Mouse (Mus musculus) left cerebral cortex, postnatal 14 days (tissue): ENCODE results near the gene Mydgf. TPM values are rescaled to one million over a fixed set of nuclear protein-coding genes. Genes with fewer than 3 reads are reported as not detected.

Experiments used
- DNase-seq, 2 experiments: peaks; one replicate each; pipeline ENCODE4 v3.0.0; 2021 to 2022; ENCODE audit warnings: low spot score in 2 of 2, mixed read lengths in 1 of 2
- intact Hi-C: fragments of 180-260 bp; cut with DNase I; formaldehyde crosslinking; loops from one replicate; pipeline ENCODE4 v1.15.1; 2025
- total RNA-seq, 2 experiments: library from RNA; stranded (reverse); gene quantifications; 2 replicates each; pipeline ENCODE4 v1.2.3; 2021

Gene Mydgf
- total RNA-seq, 2 experiments from 2014 or later, result 47.2 to 48.0 TPM

GRCm38 (mm10) chr17:56200586-56200985, 16.9 kb upstream of the Mydgf start:
- no peak for DNase-seq
- intact Hi-C loops, result loop anchor here (5.0 kb wide), 1 partner anchor 52 kb away; no protein-coding TSS in a partner anchor

- intact Hi-C loops, result no loop called here
- no peak for DNase-seq
Observed at GRCm38 (mm10) chr17:56196860-56197259, 13.1 kb upstream of the Mydgf start.

GRCm38 (mm10) chr17:56194765-56195164, 11.0 kb upstream of the Mydgf start:
- intact Hi-C loops, result no loop called here
- no peak for DNase-seq

DNA sequence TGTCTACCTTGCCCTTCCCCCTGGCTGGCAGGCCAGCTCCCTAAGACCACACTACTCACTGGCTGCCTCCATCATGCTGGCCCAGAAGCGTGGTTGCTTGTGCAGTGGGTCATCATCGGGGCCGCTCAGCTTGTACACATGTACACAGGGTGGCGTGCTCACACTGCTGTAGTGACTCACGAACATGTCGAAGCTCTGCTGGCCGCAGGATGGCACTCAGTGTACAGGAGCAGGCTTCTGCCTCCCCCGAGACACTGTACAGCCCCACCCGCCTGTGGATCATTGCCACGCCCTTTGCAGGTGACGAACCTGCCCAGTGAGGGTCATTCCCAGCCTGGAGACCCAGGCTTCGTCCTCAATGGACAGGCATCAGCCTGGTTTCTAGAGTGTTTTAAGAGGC, 10.6 kb upstream of the Mydgf start:
- no peak for DNase-seq
- intact Hi-C loops, result no loop called here

GRCm38 (mm10) chr17:56191266-56191665, 7.5 kb upstream of the Mydgf start:
- no peak for DNase-seq
- intact Hi-C loops, result no loop called here

DNA sequence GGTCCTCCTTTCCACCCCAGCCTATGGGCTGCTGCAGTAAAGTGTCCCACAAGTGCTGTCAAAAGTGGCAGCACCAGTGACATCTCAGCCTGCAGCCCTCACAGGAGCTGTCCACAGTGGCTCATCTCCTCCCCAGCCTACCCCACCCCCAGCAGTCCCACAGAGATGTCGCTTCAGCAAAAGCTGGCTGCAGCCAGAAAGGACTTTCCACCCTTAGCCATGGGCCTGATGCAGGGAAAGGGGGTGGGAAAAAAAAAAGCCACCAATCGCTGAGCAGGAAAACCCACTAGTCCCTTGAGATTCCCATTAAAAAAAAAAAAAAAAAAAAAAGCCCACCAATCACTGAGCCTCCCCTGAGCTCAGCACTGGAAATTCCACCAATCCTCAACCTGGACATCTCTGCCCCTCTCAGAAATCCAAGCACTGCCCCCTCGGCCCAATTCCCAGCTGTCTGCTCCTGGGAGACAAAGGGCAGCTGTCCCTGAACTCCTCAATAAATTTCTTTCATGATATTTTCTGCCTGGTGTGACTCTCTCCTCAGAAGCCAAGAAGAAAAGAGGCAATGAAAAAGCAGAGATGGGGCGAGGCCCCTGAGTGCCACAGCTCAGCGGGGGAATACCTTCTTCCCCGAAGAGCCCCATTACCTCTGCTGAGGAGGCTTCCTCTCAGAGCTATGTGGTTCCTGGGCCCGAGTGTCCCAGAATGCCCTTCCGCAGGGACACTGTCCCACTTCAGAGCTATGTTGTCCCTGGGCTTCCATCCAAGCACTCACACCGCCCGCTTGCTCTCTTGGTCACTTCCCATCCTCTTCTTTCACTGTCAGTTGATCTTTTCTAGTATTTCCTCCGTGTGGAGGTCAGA, 1.8 kb upstream of the Mydgf start:
- peak; percentile 45 to 52 for DNase-seq
- intact Hi-C loops, result no loop called here

GRCm38 (mm10) chr17:56182975-56183657, 604 bp downstream of the Mydgf start:
- intact Hi-C loops, result no loop called here
- no peak for DNase-seq

GRCm38 (mm10) chr17:56175416-56175815, 8.3 kb downstream of the Mydgf start:
- intact Hi-C loops, result no loop called here
- no peak for DNase-seq

- intact Hi-C loops, result no loop called here
- DNase-seq, result no peak
Observed at GRCm38 (mm10) chr17:56173401-56174046, 10.2 kb downstream of the Mydgf start.

DNA sequence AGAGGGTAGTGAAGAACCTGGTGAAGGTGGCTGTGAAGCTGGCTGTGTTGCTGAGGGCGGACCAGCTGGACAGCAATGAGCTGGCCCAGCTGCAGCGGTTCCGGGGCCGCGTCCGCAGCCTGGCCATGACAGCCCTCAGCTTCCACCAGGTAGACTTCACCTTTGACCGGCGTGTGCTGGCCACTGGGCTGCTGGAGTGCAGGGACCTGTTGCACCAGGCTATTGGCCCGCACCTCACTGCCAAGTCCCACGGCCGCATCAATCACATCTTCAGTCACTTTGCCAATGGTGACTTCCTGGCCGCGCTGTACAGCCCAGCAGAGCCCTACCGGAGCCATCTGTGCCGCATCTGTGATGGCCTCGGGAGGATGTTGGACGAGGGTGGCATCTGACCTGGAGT, 11.8 kb downstream of the Mydgf start:
- intact Hi-C loops, result no loop called here
- DNase-seq, result no peak

DNA sequence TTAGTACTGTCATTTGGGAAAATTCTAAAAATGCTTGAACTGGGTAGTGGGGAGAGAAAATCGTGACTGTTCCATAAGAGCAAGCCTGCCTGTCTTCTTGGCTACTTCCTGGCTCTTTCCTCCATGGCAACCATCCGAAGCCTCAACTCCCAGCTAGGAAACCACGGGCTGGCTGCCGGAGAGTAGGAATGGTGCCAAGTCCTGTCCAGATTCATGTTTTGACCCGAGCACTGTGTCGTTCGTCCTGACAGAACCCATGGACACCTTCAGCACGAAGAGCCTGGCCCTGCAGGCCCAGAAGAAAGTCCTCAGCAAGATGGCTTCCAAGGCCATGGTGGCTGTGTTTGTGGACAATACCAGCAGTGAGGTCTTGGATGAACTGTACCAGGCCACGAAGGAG, 12.3 kb downstream of the Mydgf start:
- no peak for DNase-seq
- intact Hi-C loops, result no loop called here

DNA sequence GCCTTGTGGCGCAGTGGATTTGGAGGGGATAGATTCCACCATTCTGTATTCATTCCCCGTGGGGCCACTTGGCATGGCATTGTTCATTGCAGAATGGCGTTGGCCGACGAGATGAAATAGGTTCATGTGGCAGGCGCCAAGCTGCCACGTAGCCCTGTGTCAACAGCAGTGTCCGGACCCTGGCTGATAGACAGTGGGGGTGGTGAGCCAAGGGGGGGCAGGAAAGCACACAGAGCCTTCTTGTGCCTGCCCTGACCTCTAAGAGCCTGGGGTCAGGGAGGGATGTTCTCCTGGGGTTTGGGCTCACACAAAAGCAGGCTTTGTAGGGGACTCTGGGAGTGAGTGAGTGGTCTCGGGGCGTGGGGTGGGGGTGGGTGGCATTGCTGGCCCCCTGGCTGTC, 13.1 kb downstream of the Mydgf start:
- intact Hi-C loops, result no loop called here
- DNase-seq, result no peak

DNA sequence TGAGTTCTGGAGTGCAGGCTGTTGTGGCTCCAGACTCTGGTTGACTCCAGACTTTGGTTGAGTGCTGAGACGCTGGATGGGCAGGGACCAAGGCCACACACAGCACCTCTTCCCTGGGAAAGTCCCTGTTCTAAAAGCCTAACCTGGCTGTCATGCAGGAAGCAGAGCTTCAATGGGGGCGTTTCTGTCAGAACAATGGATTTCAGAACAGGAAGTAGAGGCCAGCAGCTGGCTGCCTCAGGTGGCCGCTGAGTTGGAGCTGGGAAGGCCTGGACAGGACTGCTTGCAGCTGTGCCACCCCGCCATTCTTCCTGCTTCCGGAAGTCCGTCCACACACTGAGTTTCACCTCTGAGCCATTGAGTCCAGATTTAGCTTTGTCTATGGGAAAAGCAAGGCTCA, 13.9 kb downstream of the Mydgf start:
- intact Hi-C loops, result no loop called here
- DNase-seq, result no peak

DNA sequence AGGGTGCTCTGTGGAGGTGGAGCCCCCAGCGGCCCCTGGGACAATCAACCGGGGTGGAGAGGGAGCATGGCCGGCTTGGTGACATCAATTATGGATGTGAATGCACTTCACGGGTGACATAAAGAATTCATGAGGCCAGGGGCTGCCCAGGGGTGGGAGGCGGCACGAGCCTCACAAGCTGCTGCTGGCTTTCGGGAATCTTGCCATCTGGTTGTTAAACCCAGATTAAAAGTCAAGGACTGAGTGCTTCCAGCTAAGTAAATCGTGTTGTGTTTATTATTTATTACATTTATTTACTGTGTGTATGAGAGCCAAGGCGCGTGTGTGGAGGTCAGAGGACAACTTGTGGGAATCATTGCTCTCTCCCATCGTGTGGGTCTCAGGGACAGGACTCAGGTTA, 18.0 kb downstream of the Mydgf start:
- no peak for DNase-seq
- intact Hi-C loops, result no loop called here

GRCm38 (mm10) chr17:56164510-56164909, 19.2 kb downstream of the Mydgf start:
- intact Hi-C loops, result no loop called here
- no peak for DNase-seq

DNA sequence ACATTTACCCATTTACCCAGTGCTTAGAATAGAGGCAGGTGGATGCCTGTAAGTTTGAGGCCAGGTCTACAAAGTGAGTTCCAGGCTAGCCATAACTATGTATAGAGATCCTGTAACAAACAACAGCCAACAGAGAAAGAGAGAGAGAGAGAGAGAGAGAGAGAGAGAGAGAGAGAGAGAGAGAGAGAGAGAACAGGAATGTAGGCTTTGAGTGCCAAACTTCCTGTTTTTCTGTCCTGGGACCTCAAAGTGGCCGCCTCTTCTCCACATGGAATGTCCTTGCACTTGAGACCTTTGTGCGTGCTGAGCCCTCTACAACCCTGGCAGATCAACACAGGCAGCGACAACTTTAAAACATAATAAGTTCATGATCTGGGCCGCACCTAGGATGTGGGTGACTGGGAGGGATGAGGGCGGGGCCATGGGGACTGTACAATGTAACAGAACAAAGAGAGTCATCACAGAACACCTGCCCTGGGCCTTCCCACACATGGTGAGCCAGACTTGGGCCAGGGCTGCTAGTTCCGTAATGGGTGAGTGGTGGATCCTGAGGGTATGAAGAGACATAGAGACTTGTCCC, 20.1 kb downstream of the Mydgf start:
- intact Hi-C loops, result no loop called here
- DNase-seq, result no peak

GRCm38 (mm10) chr17:56162231-56162774, 21.4 kb downstream of the Mydgf start, which contains the start of gene Tnfaip8l1:
Gene Tnfaip8l1, plus strand, starts transcription at chr17:56162477.
- intact Hi-C loops, result no loop called here
- DNase-seq, result peak; percentile 96 to 97

- intact Hi-C loops, result loop anchor here (2.0 kb wide), 1 partner anchor 27 kb away; no protein-coding TSS in a partner anchor
Observed at GRCm38 (mm10) chr17:56159729-56160128, 24.0 kb downstream of the Mydgf start.

GRCm38 (mm10) chr17:56153643-56154042, 30.1 kb downstream of the Mydgf start:
- DNase-seq, result no peak

More at GRCm38 (mm10) chr17:56159729-56160128, 24.0 kb downstream of the Mydgf start:
- peak in 1 of 2 experiments; percentile 65 for DNase-seq

DNA sequence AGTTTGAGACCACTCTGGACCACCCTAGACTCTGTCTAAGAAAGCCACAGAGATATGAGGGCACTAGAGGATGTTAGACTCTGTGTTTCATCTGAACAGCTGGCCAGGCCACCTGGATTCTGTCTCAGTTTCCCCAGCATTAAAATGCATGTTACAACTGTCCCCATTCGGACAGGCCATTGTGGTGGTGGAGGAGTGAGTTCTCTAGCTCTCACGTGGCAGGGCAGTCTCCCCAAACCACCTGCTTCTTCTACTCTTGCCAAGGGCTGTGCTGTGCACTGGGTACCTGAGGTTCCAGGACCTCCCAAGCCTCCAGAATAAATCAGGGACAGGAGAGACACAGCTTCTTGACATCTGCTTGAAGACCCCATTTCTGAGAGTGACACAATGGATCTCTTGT, 33.8 kb downstream of the Mydgf start:
- intact Hi-C loops, result no loop called here
- DNase-seq, result no peak

More at GRCm38 (mm10) chr17:56153643-56154042, 30.1 kb downstream of the Mydgf start:
- intact Hi-C loops, result no loop called here
